Mouse (Mus musculus) liver, embryonic 14.5 days (tissue): ENCODE results near the gene Atp11a.

ENCODE experiments used
- CTCF ChIP-seq: IDR thresholded peaks from 2 replicates; pipeline ENCODE4 v1.5.1; 2016; ENCODE audit warnings: antibody characterized with exemption, low read depth, control low read depth
- EP300 ChIP-seq: IDR thresholded peaks from 2 replicates; pipeline ENCODE4 v1.6.1; 2016; ENCODE audit warnings: antibody characterized with exemption, low read depth

GRCm38 (mm10) chr8:12905599-12906321 lies 148.9 kb downstream of the Atp11a start:
- TF ChIP-seq CTCF (no peak), EP300 (no peak)
